Mouse (Mus musculus) erythroblast, adult 5-6 weeks (primary cell): Measurements from ENCODE around the gene Sac3d1. TPM values are rescaled to one million over a fixed set of nuclear protein-coding genes. Genes with fewer than 3 reads are reported as not detected.
A peak's percentile ranks its signal among the peaks of the same experiment; 100 is the strongest.
"Not testable (repeated sequence)": the region's sequence is repeated elsewhere in the genome, so short reads cannot be mapped to it uniquely, and the experiment has no call there.

Experiments used
- ATAC-seq: replicated peaks from 2 replicates; pipeline ENCODE4 v1.8.0; 2016; ENCODE audit warnings: moderate number of reproducible peaks, mild to moderate bottlenecking, moderate TSS enrichment, inconsistent platforms; ENCODE audit not compliant: poor library complexity, low FRiP score, severe bottlenecking
- total RNA-seq, 2 experiments: library from RNA; stranded (forward) in 1 of 2; stranded (reverse) in 1 of 2; fragments of 150-400 nt in 1 of 2; fragments of 200-764, 138-1000 nt in 1 of 2; gene quantifications; 2 replicates each; pipeline versions ENCODE4 v1.2.3 to v1.2.4; 2015 to 2017; ENCODE audit warnings: low replicate concordance in 2 of 2

Sac3d1 gene
- 6.3 and 10.2 TPM in 2 replicates for total RNA-seq (2015; ENCODE audit: low replicate concordance)
- 3.7 and 6.1 TPM in 2 replicates for total RNA-seq (2017; ENCODE audit: low replicate concordance)

- peak; percentile 85 for ATAC-seq
Measured at GRCm38 (mm10) chr19:6117986-6118676, at the start of gene Sac3d1. Gene Sac3d1 (minus strand): TSS chr19:6118650.

DNA sequence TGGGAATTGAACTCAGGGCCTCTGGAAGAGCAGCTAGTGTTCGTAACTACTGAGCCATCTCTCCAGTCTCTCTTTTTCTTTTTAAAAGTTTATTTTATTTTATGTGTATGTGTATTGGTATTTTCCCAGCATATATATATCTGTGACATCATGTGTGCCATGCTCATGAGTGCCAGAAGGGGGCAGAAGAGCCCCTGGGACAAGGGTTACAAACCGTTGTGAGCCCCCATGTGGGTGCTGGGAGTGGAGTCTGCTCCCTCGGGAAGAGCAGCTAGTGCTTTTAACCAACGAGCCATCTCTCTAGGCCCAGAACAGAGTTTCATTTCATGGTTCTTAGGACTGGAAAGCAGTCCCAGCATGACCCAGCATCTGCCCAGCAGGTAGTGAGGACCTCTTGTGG, 48.3 kb upstream of the Sac3d1 start:
- peak; percentile 51 for ATAC-seq

GRCm38 (mm10) chr19:6163872-6164547, 45.6 kb upstream of the Sac3d1 start:
- ATAC-seq, result no peak

GRCm38 (mm10) chr19:6157220-6157619, 38.8 kb upstream of the Sac3d1 start:
- ATAC-seq, result no peak

DNA sequence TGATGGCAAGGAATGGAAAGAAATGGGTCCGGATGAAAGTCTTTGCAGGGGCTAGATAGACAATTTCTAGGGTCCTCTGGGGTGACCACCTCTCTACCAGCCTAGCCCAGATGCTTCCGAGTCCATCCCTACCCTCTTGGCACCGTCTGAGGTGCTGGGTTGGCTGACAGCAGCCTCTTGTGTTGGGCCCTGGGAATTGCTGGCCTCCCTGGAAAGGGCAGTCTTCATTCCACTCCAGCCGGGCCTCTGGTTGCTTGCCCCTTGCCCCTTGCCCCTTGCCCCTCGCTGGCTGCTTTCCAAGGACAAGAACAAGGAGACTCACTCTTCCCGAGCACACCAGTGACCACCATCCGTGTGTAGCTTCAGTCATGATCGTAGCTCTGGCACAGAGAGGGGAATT, 37.9 kb upstream of the Sac3d1 start:
- ATAC-seq, result no peak

- 0 out of 2 replicates have a peak, but pooled peaks have one; percentile 32 for ATAC-seq
Measured at GRCm38 (mm10) chr19:6155174-6155573, 36.7 kb upstream of the Sac3d1 start.

DNA sequence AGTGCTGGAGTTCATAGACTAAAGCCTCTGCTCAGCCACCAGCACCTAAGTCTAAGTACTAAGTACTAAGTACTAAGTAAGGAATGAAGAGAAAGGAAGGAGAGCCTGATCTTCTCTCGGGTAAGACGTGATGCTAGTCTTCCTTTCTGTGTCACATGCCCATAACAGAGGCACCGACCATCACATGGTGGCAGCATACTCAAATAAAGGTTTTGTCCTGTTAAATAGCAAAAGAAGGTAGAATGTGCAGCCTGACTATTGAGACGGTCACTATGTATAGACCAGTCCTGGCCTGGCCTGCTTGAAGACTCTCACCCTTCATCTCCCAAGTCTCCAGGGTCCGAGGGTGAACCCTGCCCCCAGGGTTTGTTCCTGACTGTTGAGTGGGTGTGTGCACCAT, 26.4 kb upstream of the Sac3d1 start:
- no peak for ATAC-seq

DNA sequence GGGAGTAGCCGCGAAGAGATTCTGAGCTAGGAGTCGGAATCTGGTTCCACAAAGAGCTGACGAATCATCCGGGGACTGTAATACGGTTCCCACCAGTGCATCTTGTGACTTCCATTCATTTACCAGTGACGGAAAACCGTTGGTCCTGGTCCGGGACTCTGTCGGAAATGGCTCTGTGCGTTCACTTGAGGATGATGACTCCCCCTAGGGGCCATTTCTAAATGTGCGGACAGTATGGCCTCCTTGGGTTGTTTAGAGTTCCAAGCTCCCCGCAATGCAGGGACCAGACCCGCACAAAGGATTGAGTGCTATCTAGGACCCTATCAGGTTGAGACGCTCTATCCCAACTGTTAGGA, 22.9 kb upstream of the Sac3d1 start, which contains the start of gene Arl2:
Gene Arl2 (minus strand): TSS at position 155 of the 356 bp plus-strand sequence.
- ATAC-seq, result peak; percentile 79

- ATAC-seq, result peak; percentile 88
Measured at GRCm38 (mm10) chr19:6140678-6141393, 22.4 kb upstream of the Sac3d1 start, which contains the start of gene Batf2. Gene Batf2 (plus strand): TSS chr19:6140983.

DNA sequence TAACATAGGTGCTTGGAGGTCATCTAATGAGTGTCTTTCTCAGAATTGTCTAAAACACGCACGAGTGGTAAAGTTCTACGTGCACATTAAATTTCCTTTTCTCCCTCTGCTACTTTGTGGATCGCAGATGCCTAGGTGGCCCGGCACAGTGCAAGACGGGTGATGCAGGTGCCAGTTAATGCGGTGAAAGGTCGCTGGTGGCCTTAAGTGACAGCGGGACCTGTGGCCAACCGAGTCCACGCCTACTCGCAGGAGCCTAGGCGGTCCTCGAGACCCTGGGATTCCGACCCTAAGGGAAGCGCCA, 21.9 kb upstream of the Sac3d1 start:
- peak; percentile 38 for ATAC-seq

GRCm38 (mm10) chr19:6139701-6140100, 21.3 kb upstream of the Sac3d1 start:
- ATAC-seq, result no peak

- no peak for ATAC-seq
Measured at GRCm38 (mm10) chr19:6136397-6136796, 17.9 kb upstream of the Sac3d1 start.

- ATAC-seq, result 0 out of 2 replicates have a peak, but pooled peaks have one; percentile 21
Measured at GRCm38 (mm10) chr19:6133197-6133596, 14.7 kb upstream of the Sac3d1 start.

- peak; percentile 75 for ATAC-seq
Measured at GRCm38 (mm10) chr19:6132171-6132827, 13.8 kb upstream of the Sac3d1 start.

- not testable (repeated sequence) for ATAC-seq
Measured at GRCm38 (mm10) chr19:6130414-6131128, 12.1 kb upstream of the Sac3d1 start.

GRCm38 (mm10) chr19:6127760-6128341, 9.4 kb upstream of the Sac3d1 start, which contains the start of gene Snx15:
Gene Snx15 (minus strand): TSS chr19:6128304.
- ATAC-seq, result peak; percentile 80

DNA sequence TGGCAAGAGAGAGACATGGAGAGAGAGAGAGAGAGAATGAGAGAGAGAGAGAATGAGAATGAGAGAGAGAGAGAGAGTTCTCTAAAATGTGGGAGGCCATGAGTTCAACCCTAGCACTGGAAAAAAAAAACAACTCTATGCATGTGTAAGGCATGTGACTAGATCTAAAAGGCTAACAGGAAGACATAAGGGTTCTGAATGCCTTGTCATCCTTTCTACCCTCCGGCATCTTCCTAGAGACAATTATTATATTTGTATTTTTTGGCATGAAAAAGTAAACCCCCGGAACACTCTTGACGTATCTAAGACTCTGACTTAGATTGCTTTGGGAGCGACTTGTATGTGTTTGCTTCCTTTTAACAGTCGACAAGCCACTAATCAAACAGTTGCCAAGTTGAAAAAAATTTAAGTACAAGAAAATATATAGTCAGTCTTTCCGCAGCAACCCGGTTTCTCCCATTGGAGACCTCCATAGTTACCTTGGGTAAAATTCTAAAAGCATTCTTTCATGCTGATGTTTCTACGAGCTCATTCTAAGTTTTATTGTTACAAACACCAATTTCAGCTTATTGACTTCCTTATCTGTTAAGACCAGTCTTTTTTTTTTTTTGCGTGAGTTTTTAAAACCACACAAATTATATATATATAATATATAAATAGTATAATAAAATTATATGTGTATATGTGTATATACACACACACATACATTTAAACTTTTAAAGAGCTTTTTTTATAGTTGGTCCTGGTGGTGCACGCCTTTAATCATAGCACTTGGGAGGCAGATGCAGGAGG, 8.5 kb upstream of the Sac3d1 start:
- no peak for ATAC-seq

DNA sequence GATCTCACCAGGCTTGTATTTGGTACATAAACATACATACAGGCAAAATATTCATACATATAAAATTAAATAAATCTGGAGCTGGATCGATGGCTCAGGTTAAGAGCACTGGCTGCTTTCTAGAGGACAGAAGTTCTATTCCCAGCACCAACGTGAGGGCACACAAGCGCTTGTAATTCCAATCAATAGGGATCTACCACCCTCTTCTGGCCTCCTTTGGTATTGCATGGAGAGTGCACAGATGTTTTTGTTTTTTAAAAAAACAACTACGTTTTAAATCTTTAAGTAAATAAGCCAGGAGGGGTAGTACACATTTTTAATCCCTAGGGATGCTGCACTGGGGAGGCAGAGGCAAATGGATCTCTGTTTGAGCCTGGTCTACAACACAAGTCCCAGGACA, 7.8 kb upstream of the Sac3d1 start:
- peak; percentile 53 for ATAC-seq
